Mouse (Mus musculus) forebrain, embryonic 12.5 days (tissue): ENCODE data around the gene Slc9a1. TPM values are rescaled to one million over a fixed set of nuclear protein-coding genes. Genes with fewer than 3 reads are reported as not detected.

Experiments
- ATAC-seq: fragments of 200-750 bp; cut with Nextera tagmentation; 2 replicates; pipeline ENCODE4 v1.8.0; 2017; ENCODE audit warnings: moderate TSS enrichment; ENCODE audit not compliant: low FRiP score
- H3K27ac ChIP-seq: fragments of 300-500 bp; sonication (generic); 2 replicates; pipeline ENCODE4 v1.5.1; 2016; ENCODE audit warnings: mild to moderate bottlenecking
- H3K27me3 ChIP-seq: fragments of 300-500 bp; sonication (generic); 2 replicates; pipeline ENCODE4 v1.6.1; 2016; ENCODE audit warnings: mild to moderate bottlenecking
- H3K36me3 ChIP-seq: fragments of 300-500 bp; sonication (generic); replicated peaks from 2 replicates; pipeline ENCODE4 v1.6.1; 2016; ENCODE audit warnings: mild to moderate bottlenecking
- H3K4me1 ChIP-seq: fragments of 300-500 bp; sonication (generic); 2 replicates; pipeline ENCODE4 v1.6.1; 2016
- H3K4me2 ChIP-seq: fragments of 300-500 bp; sonication (generic); 2 replicates; pipeline ENCODE4 v1.6.1; 2016; ENCODE audit warnings: mild to moderate bottlenecking, moderate library complexity
- H3K4me3 ChIP-seq: fragments of 300-500 bp; sonication (generic); replicated peaks from 2 replicates; pipeline ENCODE4 v1.5.1; 2016; ENCODE audit warnings: mild to moderate bottlenecking
- H3K9ac ChIP-seq: fragments of 300-500 bp; sonication (generic); 2 replicates; pipeline ENCODE4 v1.6.1; 2016; ENCODE audit warnings: mild to moderate bottlenecking
- H3K9me3 ChIP-seq: fragments of 300-500 bp; sonication (generic); 2 replicates; pipeline ENCODE4 v1.6.1; 2016
- WGBS: fragments of 180-500 bp; shearing (Covaris S2); methylation state at CpG from one replicate; pipeline ENCODE4 v1.1.7; 2016; 5-methylcytosine and 5-hydroxymethylcytosine counted together
- polyA plus RNA-seq: library from polyadenylated mRNA; unstranded; fragments of >200 nt; fragmentation: Nextera tagmentation; extraction: Ambion mirVana; gene quantifications from 2 replicates; pipeline ENCODE4 v1.2.1, GENCODE M21; 2016

Gene Slc9a1
- polyA plus RNA-seq, 1 experiment from 2014 or later, result 7.2 TPM

DNA sequence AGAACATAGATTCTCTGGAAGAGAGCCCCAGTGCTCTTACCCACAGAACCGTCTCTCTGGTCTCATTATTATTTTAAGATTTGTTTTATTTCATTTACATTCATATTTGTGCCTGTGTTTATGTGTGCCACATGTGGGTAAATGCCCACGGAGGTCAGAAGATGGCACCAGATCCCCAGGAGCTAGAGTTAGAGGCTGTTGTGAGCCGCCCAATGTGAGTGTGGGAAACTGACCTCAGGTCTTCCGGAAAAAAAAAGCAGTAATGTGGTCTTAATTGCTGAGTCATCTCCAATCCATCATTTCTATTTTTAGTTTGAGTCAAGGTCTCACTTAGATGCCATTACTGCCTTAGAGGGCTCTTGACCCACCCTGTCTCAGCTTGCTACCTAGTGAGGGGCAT lies 21.9 kb upstream of the Slc9a1 start:
- H3K9ac ChIP-seq, result no peak overlapping the region
- WGBS, result 65% methylated on average over 4 of the region's 4 CpGs

DNA sequence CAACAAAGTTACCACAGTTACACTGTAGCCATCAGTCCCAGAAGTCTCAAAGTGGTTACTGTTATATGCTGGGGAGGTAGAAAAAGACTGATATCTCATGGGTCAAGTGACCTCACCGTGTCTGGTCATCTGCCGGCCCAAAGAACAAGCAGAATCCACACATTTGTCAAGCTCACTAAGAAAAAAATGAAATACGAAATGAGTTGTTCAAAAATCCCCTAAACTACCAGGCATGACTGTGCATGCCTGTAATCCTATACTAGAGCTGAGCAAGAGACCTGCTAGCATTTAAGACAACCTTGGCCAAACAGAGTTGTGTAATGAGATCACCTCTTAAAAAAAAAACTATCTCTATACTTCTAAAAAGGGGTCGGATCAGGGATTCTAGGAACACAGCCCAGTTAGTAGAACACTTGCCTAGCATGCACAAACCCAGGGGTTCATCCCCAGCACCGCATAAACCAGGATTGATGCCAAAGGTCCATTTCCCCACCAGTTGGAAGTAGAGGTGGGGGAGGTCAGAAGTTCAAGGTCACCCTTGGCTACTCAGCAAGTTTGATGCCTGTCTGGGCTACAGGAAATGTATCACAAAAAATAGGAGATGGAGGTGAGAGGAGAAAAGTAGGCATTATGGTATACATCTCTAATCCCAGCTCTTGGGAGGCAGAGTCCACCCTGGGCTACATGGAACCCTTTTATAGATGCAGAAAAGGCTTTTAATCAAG lies 21.3 kb upstream of the Slc9a1 start:
- Histone ChIP-seq H3K9ac (no peak overlapping the region), H3K4me2 (no peak overlapping the region), H3K27ac (no peak overlapping the region), H3K4me3 (no peak overlapping the region), H3K9me3 (no peaks in the 10 kb centered on the region), H3K27me3 (no peaks in the 10 kb centered on the region), H3K36me3 (no peaks in the 10 kb centered on the region), H3K4me1 (no peaks in the 10 kb centered on the region)
- 85% methylated on average over 5 of the region's 5 CpGs for WGBS
- no peak for ATAC-seq

More for the DNA sequence above, 21.9 kb upstream of the Slc9a1 start:
- Histone ChIP-seq H3K4me2 (no peak overlapping the region), H3K4me3 (no peak overlapping the region), H3K9me3 (no peaks in the 10 kb centered on the region), H3K36me3 (no peaks in the 10 kb centered on the region), H3K4me1 (no peaks in the 10 kb centered on the region), H3K27me3 (0 out of 2 replicates have a peak, but pooled peaks cover 4% of the 10 kb centered on the region), H3K27ac (no peak overlapping the region)
- ATAC-seq, result no peak

DNA sequence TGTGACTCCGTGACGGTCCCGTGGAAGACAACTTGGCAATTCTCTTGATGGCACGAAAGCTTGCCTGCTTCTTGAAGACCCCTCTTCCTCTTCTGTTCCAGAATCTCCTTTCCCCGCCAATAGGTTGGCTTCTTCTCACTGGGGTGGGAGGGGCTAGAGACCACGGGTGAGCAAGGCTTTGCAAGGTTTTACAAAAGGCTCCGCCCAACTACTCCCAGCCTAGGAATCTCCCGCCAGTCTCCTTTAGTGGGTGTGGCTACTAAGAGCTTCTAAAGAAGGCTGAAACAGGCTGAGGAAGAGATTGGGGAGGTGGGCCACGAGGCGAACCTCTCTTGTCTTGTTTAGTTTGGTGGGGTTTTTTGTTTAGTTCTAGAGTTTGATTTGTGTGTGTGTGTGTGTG lies 16.7 kb upstream of the Slc9a1 start:
- H3K4me1 ChIP-seq, result no peaks in the 10 kb centered on the region

DNA sequence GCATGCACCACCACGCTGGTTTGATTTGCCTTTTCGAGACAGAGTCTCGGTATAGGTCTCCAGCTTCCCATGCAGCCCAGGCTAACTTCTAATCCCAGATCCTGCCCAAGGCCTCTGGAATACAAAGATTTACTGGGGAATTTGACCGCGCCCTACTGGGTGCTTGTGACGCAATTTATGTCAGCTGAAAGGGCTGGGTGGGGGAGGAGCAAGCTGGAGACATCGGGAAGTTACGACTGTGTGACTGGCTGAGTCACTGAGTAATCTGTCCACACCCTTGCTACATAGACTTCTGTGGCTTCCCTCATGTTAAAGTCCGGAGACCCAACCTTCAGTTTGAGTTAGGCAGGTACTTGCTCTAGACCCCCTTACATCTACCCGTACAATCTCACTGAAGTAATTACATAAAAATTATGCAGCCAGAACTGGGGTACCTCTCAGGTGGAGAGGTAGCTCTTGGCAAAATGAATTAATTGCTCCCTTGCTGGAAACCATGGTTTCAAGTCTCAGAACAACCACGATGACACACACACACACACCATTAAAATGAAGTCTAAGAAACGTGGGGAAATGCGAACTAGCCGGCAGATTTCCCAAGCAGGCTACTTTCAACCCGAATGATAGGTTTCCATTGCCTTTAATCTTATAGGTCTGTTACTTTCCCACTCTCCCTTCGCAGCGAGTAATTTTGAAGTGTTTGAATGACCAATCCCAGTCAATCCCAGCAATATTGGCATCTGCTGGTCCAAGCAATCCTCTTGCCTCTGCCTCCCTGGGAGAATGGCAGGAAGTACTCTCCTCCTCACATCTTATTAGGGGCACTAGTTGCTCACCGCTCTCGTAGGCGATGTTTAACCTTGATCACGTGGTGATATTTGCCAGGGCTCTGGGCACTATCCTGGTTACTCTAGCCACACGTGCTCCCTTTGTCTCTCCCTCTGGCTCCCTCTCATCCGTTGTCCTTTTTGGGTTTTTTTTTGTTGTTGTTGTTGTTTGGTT lies 15.8 kb upstream of the Slc9a1 start, which contains the start of gene Wdtc1:
Gene Wdtc1, minus strand, starts transcription at position 115 of the 999 bp plus-strand sequence.
- H3K9ac ChIP-seq, result no peak within 1 kb of the TSS
- H3K27me3 ChIP-seq, result no peaks in the 10 kb centered on the region
- 91% methylated on average over 23 of the region's 23 CpGs for WGBS
- no peak within 1 kb of the TSS for H3K27ac ChIP-seq
- H3K9me3 ChIP-seq, result no peaks in the 10 kb centered on the region
- ATAC-seq, result no peak
- no peak within 1 kb of the TSS for H3K4me2 ChIP-seq
- no peaks in the 10 kb centered on the region for H3K4me1 ChIP-seq
- no peak within 1 kb of the TSS for H3K4me3 ChIP-seq
- H3K36me3 ChIP-seq, result no peaks in the 10 kb centered on the region

More for the DNA sequence above, 16.7 kb upstream of the Slc9a1 start:
- Histone ChIP-seq H3K27me3 (no peaks in the 10 kb centered on the region), H3K9ac (no peak overlapping the region), H3K4me2 (no peak overlapping the region), H3K9me3 (no peaks in the 10 kb centered on the region), H3K27ac (no peak overlapping the region), H3K4me3 (no peak overlapping the region), H3K36me3 (no peaks in the 10 kb centered on the region)
- 71% methylated on average over 10 of the region's 10 CpGs for WGBS
- ATAC-seq, result no peak

DNA sequence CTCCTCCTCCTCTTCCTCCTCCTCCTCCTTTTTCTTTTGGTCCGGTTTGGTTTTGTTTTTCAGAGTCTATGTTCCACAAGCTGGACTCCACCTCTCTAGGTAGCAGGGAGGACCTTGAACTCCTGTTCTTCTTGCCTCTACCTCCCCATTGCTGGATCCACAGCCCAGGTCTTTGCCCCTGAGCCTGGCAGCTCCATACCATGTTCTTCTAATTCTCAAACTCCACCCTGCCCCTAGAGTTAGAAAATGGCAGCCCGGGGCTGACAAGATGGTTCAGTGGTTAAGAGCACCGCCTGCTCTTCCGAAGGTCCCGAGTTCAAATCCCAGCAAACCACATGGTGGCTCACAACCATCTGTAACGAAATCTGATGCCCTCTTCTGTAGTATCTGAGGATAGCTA lies 14.9 kb upstream of the Slc9a1 start:
- Histone ChIP-seq H3K9ac (no peak overlapping the region), H3K4me1 (no peaks in the 10 kb centered on the region)
- ATAC-seq, result no peak

DNA sequence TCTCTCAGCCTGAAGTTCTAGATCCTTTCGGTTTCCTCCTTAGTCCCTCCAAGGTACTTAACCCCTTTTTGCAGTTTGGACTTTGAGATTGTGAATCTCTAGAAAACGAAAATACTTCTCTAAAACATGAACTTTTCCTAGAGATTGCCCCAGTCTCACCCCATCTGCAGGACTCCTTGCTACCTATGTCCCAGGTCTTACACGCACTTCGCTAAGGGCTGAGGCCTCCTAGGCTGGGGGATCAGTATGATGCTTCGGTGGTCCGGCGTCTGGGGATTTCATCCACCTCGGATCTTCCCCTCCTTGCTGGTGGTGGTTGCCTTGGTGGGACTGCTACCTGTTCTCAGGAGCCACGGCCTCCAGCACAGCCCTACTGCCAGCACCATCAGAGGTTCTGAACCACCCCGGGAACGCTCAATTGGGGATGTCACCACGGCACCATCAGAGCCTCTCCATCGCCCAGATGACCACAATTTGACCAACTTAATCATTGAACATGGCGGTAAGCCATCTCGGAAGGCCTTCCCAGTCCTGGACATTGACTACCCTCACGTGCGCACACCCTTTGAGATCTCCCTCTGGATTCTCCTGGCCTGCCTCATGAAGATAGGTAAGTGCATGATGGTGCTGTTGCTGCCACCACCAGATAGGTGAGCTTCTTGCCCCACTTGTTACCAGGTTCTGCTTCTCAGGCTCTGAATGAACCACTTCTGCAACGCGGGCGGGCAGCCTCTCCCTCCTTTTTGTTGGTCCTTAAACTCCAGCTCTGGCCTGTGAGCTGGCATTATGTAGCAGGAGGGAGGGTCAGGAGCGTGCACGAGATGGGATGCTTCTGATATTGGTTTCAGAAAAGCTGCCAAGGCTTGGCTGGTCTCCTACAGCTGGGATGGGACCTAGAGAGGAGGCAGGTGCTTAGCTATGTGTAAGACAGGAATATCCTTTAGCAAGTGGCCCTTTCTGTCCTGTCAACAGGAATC lies 1.1 kb downstream of the Slc9a1 start:
- Histone ChIP-seq H3K9me3 (no peaks in the 10 kb centered on the region), H3K27ac (0 out of 2 replicates have a peak overlapping the region, but pooled peaks have one; percentile 78), H3K4me1 (peaks cover 48% of the 10 kb centered on the region), H3K4me2 (peak overlapping the region; percentile 81), H3K27me3 (no peaks in the 10 kb centered on the region), H3K36me3 (peaks cover 8% of the 10 kb centered on the region), H3K9ac (peak overlapping the region; percentile 94), H3K4me3 (peak overlapping the region; percentile 84)
- ATAC-seq, result no peak
- 75% methylated on average over 22 of the region's 22 CpGs for WGBS

More for the DNA sequence above, 14.9 kb upstream of the Slc9a1 start:
- H3K4me2 ChIP-seq, result no peak overlapping the region
- no peaks in the 10 kb centered on the region for H3K27me3 ChIP-seq
- H3K27ac ChIP-seq, result no peak overlapping the region
- H3K9me3 ChIP-seq, result no peaks in the 10 kb centered on the region
- no peak overlapping the region for H3K4me3 ChIP-seq
- no peaks in the 10 kb centered on the region for H3K36me3 ChIP-seq
- 89% methylated on average over 6 of the region's 6 CpGs for WGBS

DNA sequence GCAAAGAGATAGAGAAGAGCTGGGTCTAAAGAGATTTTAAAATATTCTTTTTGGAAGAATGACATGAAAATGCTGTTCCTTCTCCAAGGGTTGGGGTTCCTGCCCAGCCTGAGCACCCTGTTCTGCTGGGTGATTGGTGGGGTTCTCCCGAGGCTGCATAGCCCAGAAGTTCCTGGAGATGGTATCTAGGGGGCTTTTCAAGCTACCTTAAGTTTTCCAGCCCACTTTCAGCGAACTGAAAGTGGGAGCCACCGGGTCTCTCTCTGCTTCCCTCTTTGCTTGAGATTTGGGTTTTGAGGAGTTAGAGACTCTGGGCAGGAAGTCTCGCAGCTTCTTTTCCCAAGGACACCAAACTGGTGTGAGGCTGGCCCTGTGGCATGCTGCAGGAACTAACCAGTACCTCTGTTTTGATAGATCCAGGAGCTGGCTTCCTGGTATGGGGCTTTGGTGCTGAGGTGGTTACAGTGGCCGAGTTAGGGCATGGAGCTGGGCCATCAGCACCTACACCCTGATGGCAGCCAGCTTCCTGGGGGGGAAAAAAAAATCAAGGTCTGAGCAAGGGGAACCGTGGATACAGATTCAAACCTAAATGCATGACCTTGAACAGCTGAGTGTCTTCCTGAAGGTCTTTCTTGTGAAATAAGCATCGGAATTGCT lies 2.2 kb downstream of the Slc9a1 start:
- no peak for ATAC-seq
- Histone ChIP-seq H3K4me2 (peak overlapping the region; percentile 81), H3K27ac (no peak overlapping the region), H3K27me3 (no peaks in the 10 kb centered on the region), H3K4me3 (peak overlapping the region; percentile 84), H3K36me3 (peaks cover 8% of the 10 kb centered on the region), H3K9me3 (no peaks in the 10 kb centered on the region), H3K9ac (peak overlapping the region; percentile 39; the same call in 1 of the 2 replicates), H3K4me1 (peaks cover 56% of the 10 kb centered on the region)
- 83% methylated on average over 7 of the region's 7 CpGs for WGBS

DNA sequence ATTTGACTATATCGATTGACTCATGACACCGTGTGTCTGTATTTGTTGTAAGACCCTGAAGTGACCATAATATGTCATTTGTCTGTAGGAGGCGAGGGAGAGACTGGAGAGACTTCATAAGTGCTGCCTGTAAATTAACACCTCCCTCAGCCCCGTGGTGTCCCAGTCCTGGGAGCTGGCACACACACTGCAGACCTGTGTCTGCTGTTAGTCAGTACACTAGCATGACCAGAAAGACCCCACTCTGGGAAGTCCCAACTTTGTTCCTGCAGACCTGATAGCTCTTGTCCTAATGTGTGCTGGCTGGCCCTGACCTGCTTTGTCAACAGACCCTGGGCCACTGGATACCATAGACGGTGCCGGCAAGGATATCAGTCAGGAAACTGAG lies 2.8 kb downstream of the Slc9a1 start:
- Histone ChIP-seq H3K4me3 (no peak overlapping the region), H3K9me3 (no peaks in the 10 kb centered on the region), H3K36me3 (peaks cover 8% of the 10 kb centered on the region), H3K4me1 (peaks cover 59% of the 10 kb centered on the region), H3K27me3 (no peaks in the 10 kb centered on the region), H3K4me2 (peak overlapping the region; percentile 81), H3K27ac (no peak overlapping the region), H3K9ac (peak overlapping the region; percentile 39; the same call in 1 of the 2 replicates)
- ATAC-seq, result no peak
- 78% methylated on average over 6 of the region's 6 CpGs for WGBS

DNA sequence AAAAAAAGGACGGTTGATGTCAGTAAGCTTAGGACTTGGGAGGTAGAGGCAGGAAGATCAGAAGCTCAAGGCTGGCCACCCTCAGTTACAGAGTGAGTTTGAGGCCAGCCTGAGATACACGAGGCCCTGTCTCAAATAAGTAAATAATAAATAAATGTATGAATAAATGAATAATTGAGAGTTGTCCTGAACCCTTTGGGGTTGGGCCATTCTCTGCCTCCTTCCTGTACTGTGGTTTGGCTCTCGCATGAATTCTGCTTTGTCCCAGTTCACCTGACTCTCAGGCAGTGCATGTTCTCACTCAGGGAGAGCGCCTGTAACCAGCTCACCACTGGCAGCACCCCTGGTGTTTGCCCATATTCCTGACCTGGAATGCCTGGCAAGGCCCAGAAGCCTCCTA lies 4.5 kb downstream of the Slc9a1 start:
- 82% methylated on average over 4 of the region's 4 CpGs for WGBS
- Histone ChIP-seq H3K36me3 (peaks cover 8% of the 10 kb centered on the region), H3K27me3 (no peaks in the 10 kb centered on the region), H3K4me3 (no peak overlapping the region), H3K9ac (no peak overlapping the region), H3K27ac (no peak overlapping the region), H3K4me1 (peaks cover 76% of the 10 kb centered on the region), H3K4me2 (no peak overlapping the region), H3K9me3 (no peaks in the 10 kb centered on the region)
- no peak for ATAC-seq

DNA sequence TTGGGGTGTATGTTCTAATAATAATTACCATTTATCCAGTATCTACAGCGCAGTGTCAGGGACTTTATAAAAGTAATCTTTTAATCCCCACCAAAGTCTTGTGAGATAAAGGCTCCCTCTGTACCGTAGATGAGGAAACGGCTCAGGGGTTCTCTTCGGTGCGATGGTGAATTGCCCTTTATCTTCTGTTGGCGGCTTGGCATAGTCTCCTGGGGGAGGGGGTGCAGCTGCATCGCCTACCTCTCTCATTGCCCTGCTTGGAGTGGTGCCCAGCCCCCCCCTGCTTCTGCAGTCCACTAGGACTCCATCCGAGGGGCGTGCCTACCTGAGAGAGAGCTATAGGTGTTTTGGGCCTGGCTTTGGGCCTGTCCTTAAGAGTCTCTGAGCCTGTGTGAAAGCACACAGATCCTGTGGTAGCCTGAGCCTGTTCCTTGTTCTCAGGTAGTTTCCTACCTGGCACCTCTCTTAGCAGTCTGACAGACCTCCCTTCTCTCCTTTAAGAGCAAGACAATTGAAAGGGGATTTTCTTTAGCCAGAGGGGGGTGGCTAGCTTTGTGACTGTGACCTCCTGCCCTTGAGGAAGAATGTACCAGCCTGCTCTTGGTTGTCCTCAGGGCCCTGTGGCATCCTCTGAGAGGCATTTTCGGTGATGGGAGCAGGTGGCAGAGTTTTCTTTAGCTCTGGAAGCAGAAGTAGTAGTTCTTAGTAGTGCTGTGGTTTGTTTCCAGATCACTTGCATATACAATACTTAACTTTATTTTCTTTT lies 6.5 kb downstream of the Slc9a1 start:
- Histone ChIP-seq H3K36me3 (peaks cover 8% of the 10 kb centered on the region), H3K4me2 (no peak overlapping the region), H3K27me3 (no peaks in the 10 kb centered on the region), H3K27ac (no peak overlapping the region), H3K9ac (no peak overlapping the region), H3K4me3 (no peak overlapping the region), H3K4me1 (peaks cover 81% of the 10 kb centered on the region), H3K9me3 (no peaks in the 10 kb centered on the region)
- no peak for ATAC-seq
- 67% methylated on average over 10 of the region's 10 CpGs for WGBS
